Mouse (Mus musculus) gastrocnemius, adult 8-10 months (tissue): ENCODE measurements at regions not wholly inside any gene's neighbourhood (a gene's known extent, or its start where the extent isn't known, plus 50 kb on each side); places are given as distances from the start of the nearest gene placed in this dataset.
A peak's percentile ranks its signal among the peaks of the same experiment; 100 is the strongest.

Experiments
- DNase-seq, 2 experiments: peaks; one replicate each; pipeline ENCODE4 v3.0.0; 2022; ENCODE audit warnings: low spot score in 2 of 2

- DNase-seq, result no peak
Measured at GRCm38 (mm10) chr8:91973951-91974439, 172.1 kb upstream of the Irx3 start.

DNA sequence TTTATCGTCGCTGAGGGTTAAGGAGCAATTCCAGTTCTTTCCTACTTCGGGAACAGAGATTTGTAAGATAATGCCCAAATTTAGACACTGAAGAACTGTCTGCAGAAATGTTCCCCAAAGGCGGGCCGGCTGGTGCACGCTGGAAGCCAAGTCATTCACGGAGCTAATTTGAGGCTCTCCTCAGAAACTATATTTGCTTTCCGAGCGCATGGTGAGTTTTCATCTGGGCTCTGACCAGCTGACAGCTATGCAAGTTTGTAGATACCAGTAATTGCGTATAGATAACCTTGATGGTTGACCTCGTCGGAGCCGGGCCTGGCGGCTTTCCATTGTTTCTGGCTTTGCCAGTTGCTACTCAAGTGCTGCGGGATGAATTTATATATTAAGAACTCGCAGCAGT lies 165.5 kb upstream of the Irx3 start:
- DNase-seq, result no peak

DNA sequence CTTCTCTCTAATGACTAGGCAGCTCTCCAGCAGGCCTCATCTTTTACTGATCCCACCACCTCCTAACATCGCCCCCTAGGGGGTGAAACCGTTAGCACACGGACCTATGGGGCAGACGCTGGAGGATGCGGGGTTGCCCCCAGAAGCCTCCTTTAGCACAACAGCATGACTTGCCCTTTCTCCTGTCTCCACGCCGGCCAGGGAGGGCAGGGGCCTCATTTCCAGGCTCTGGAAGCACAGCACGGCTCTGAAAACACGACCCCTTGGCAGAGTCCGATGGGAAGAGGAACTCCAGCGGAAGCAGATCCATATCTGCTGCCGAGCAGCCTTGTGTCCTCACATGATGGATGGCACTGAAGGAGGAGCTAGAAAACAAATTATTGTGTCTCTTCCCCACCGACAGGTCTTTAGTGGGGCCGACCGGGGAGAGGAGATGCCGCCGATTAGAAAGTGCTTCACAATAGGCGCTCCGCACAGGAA lies 165.1 kb upstream of the Irx3 start:
- DNase-seq, result no peak

DNA sequence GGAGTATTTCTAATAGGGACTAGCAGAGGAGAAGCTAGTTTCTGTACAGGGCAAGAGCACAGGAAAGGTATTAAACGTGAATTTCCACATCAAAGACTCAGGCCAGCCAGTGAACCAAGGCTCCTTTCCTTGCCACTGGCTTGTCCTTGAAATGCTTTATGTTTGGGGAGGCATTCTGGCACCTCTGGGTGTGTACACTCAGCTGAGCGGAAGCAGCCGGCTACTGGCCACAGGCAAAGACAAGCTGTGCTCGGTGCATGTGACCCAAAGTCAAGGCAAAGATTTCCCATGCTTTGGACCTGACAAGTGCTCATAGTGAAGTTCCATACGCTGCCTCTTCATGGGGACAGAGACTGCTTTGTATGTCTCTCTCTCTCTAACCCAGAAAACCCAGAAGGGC lies 159.8 kb upstream of the Irx3 start:
- DNase-seq, result no peak

DNA sequence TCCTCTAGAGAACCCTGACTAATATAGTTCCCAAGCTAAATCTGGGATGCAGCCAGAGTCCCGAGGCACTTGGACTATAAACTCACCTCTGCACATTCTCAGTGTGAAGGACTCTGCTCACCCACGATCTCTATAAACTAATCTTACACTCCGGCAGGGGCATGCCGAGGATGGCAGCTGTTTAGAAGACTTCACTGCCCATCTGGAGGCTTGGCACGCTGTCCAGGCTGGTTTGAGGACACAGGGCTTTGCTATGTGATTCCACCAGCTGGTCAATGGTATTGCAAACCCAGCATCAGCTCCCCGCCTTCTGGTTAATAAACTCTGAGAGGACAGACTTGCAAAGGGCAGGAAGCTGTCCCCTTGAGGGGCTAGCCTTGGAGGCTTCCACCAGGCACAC lies 153.3 kb upstream of the Irx3 start:
- no peak for DNase-seq

GRCm38 (mm10) chr8:91952981-91953380 lies 151.1 kb upstream of the Irx3 start:
- no peak for DNase-seq

DNA sequence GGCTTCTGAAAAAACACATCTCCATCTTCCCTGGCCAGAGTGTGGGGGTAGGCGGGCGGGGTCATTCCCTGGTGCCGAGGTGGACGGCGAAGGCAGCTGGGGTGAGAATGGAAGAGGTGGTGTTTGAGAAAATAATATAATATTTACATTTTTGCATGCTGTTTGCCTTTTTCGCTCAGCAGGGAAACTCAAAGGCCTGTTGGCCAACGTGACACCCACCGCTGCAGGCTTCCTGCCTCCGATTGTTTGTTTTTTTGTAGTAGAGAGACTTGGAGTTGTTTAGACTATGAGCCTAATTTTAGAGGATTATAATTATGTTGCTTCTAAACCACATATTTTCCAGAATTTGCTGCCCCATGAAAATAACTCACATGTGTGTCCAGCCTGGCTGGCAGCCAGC lies 147.2 kb upstream of the Irx3 start:
- no peak for DNase-seq

DNA sequence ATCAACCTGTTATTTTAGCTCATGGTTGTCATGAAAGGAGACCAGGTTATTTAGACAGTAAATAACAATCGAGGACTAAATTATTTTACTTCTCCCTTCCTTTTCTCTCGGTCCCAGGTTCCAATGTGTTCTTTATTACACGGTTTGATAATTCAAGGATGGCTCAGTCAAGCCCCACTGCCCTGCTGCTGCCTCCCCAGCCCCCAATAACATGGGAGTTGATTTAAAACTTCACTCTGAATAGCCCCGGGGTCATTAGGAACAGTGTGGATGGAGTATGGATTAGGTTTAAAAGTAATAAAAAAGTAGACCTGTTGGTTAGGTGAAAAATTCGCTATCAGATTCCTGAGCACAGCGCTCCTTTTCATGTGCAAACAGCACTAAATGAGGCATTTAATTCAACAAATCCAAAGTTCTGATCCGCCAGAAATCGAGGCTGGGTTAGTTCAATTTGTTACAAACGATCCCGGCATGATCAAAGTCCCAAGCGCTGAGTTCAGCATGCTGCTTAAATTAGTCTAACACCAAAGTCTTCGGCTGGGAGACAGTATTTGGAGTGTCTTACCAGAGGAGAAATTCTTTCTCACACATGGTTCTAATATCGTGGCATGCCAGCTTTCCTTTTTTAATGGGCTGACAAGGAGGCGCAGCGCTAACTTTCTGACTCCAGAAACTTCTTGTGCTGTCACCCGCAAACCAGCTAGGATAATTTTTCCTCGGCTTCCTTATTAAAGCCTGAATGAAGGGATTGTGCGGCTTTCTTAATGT lies 146.5 kb upstream of the Irx3 start:
- no peak for DNase-seq

- DNase-seq, result no peak
Measured at GRCm38 (mm10) chr8:91941005-91941404, 139.1 kb upstream of the Irx3 start.

DNA sequence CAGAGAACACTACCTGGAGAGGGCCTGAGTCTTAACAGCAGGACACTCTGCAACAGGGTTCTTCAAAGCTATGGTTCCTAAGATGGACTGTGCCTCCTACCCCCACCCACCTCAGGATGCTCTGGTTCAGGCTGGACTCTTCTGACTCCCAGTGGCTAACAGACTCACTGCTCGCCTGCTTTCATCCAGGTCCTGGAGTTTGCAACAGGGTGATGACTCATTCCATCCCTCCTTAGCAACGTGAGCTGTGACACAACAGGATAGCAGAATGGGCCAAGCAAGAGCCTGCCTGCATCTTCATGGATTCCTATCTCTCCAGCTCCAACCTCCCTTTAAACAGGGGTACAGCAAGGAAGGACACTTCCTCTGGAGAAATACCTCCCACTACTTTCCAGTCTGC lies 135.4 kb upstream of the Irx3 start:
- DNase-seq, result no peak

- no peak for DNase-seq
Measured at GRCm38 (mm10) chr8:91930520-91930919, 128.7 kb upstream of the Irx3 start.

DNA sequence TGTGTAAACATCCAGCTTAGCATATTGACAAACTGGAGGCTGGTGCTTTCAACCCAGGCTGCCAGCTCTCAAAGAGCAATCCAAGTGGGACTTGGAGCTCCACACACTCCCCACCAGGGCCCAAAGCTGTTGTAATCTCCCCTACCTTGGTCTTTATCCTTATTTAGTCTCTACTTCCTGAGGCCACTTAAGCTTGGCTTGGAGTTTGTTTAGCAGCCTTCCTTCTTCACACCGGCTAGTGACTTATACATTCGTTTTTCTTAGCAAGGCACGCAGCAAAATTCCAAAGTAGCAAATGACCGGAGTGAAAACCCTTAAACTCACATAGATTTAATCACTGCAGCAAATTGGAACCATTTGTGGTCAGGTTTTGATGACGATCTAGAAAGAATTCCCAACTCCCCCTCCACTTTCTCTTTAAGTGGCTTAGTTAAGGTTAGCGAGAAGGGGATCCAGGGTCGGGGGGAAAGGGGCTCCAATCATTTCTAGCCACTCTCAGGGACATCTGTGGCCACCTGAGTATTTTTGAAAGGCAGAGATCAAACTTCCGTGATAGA lies 124.2 kb upstream of the Irx3 start:
- DNase-seq, result no peak

- DNase-seq, result no peak
Measured at GRCm38 (mm10) chr8:91924152-91924551, 122.3 kb upstream of the Irx3 start.

- no peak for DNase-seq
Measured at GRCm38 (mm10) chr8:91922211-91922874, 120.5 kb upstream of the Irx3 start.

DNA sequence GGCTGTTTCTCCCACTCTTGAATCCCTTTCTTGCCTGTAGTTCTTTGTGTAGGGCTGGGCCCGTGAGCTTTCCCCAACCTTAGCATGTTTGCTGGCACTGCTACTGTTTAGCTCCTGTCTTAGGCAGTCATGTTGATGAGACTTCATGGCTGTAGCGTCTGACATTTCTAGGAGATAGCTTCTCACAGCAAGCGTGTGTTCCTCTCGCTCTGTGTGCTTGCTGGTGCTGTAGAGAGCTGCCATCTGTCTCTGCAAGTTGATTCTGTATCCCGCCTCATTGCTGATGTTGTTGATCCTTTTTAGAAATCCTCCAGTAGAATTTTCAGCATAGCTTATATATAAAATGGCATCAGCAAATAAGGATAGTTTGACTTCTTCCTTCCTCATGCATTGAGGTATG lies 116.0 kb upstream of the Irx3 start:
- no peak for DNase-seq

DNA sequence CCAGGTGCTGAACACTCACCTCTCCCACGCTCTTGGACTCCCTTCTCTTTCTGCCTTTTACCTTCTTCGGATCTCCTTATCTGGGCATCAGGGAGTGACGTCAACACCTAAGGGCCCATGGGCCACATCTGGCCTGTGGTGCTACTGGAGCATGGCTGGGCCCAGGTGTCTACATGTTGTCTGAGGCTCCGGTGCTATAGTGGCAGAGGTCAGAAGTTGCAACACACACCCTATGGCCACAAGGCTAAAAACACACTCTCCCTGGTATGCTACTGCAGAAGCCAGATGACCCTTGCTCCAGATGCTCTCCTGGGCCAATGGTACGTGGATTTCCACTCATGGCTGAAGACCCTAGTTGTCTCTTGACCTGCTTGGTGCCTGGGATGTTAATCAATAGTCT lies 112.1 kb upstream of the Irx3 start:
- DNase-seq, result no peak

- DNase-seq, result no peak
Measured at GRCm38 (mm10) chr8:91913121-91913520, 111.3 kb upstream of the Irx3 start.

GRCm38 (mm10) chr8:91909637-91910383 lies 107.9 kb upstream of the Irx3 start:
- peak in 1 of 2 experiments; percentile 12 for DNase-seq

DNA sequence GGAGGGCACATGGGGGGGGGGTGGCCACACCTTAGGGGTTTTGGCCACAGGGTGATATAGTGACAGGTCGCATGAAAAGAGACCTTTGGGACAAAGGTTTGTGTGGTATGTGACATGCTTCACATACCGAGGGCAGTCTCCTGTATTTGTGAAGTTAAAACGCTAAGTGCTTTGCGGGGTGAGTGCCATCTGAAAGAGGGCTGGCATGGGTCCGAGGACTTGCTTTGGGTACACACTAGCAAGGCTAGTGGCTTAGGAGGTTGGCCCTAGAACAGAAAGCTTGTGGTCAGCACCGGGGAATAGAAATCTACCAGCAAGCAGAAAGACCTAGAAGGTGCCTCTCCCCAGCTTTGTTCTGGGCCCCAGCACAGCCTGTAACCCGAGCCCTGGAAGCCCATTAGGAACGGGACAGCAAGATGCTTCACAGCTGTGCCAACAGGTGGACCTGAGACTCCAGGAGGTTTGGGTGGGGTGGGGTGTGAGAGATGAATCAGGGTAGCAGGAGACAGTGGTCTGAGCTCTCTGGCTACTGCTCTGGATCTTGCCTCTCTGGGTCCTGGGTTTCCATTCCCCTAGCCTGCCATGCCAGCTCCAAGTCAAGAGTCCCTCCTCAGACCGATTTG lies 107.0 kb upstream of the Irx3 start:
- no peak for DNase-seq

- no peak for DNase-seq
Measured at GRCm38 (mm10) chr8:91907178-91907577, 105.3 kb upstream of the Irx3 start.

DNA sequence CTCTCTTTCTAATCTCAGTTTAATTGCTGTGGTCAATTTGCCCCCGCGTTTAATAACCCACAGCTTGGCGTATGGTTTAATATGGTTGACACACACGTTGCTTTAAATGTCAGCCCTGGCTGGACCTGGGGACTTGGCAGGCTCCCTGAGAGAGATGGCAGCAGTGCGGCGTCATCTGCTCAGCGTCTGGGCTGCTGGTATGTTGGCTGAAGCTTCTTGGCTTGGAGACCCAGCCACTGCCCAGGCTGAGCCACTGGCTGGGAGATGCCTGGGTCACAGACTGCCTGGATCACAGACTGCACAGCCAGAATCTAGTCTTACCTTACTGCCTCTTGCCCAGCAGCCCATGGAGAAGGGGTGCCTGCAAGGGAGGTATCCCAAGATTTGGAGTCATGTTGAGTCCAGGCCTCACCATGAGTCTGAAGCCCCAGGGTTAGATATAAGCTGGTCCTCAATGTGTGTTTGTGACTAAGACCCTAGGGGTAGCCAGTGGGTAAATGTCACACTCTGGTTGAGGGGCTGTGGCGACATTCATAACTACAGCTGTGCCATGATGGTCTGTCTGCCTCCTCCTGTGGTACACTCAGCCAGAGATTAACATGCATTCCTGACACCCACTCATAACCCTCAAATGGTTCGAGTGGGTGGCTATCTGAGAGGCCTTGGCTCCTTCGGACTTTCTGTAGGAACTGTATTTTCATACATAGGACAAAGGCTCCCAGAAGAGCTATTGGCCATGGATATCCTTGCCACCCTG lies 99.8 kb upstream of the Irx3 start:
- DNase-seq, result peak; percentile 57 to 78
